Mouse (Mus musculus) spleen, postnatal 36 days (tissue): ENCODE measurements around the gene Itgb4.

Experiments
- DNase-seq, 2 experiments: peaks; one replicate each; pipeline ENCODE4 v3.0.0; 2022; ENCODE audit warnings: low spot score in 2 of 2, mixed read lengths in 1 of 2

Itgb4 gene

GRCm38 (mm10) chr11:115974309-115975082 is at the start of gene Itgb4:
Gene Itgb4, plus strand, starts transcription at chr11:115974709.
- peak; percentile 37 to 61 for DNase-seq

GRCm38 (mm10) chr11:115929031-115929430 is 45.5 kb upstream of the Itgb4 start:
- DNase-seq, result peak; percentile 66 to 68

- DNase-seq, result peak; percentile 58 to 71
Observed at GRCm38 (mm10) chr11:115929818-115930217, 44.7 kb upstream of the Itgb4 start.

GRCm38 (mm10) chr11:115931235-115931634 is 43.3 kb upstream of the Itgb4 start:
- no peak for DNase-seq

- DNase-seq, result peak; percentile 95 to 97
Observed at GRCm38 (mm10) chr11:115933108-115933746, 41.3 kb upstream of the Itgb4 start, which contains the start of the genes Sap30bp and Recql5. Gene Sap30bp, plus strand, starts transcription at chr11:115933282. Gene Recql5, minus strand, starts transcription at chr11:115933477.

- DNase-seq, result no peak
Observed at GRCm38 (mm10) chr11:115933747-115934110, 40.8 kb upstream of the Itgb4 start.

- DNase-seq, result peak; percentile 37 to 67
Observed at GRCm38 (mm10) chr11:115939690-115940329, 34.7 kb upstream of the Itgb4 start.

- DNase-seq, result no peak
Observed at GRCm38 (mm10) chr11:115941980-115942379, 32.5 kb upstream of the Itgb4 start.

- DNase-seq, result no peak
Observed at GRCm38 (mm10) chr11:115945247-115945646, 29.3 kb upstream of the Itgb4 start.

- DNase-seq, result no peak
Observed at GRCm38 (mm10) chr11:115946221-115946828, 28.2 kb upstream of the Itgb4 start.

GRCm38 (mm10) chr11:115948316-115948715 is 26.2 kb upstream of the Itgb4 start:
- no peak for DNase-seq

- DNase-seq, result no peak
Observed at GRCm38 (mm10) chr11:115950719-115951118, 23.8 kb upstream of the Itgb4 start.

GRCm38 (mm10) chr11:115954712-115955111 is 19.8 kb upstream of the Itgb4 start:
- no peak for DNase-seq

- DNase-seq, result peak in 1 of 2 experiments; percentile 18
Observed at GRCm38 (mm10) chr11:115955195-115955858, 19.2 kb upstream of the Itgb4 start.

GRCm38 (mm10) chr11:115956453-115956852 is 18.1 kb upstream of the Itgb4 start:
- DNase-seq, result no peak

- no peak for DNase-seq
Observed at GRCm38 (mm10) chr11:115957971-115958370, 16.5 kb upstream of the Itgb4 start.

GRCm38 (mm10) chr11:115959018-115959417 is 15.5 kb upstream of the Itgb4 start:
- DNase-seq, result no peak

GRCm38 (mm10) chr11:115962651-115963412 is 11.7 kb upstream of the Itgb4 start:
- DNase-seq, result no peak

GRCm38 (mm10) chr11:115964977-115965604 is 9.4 kb upstream of the Itgb4 start:
- DNase-seq, result peak; percentile 12 to 25

GRCm38 (mm10) chr11:115968731-115969405 is 5.6 kb upstream of the Itgb4 start:
- peak; percentile 14 to 31 for DNase-seq
